Mouse (Mus musculus): ENCODE results near the gene Gpr87. TPM values are rescaled to one million over a fixed set of nuclear protein-coding genes. Genes with fewer than 3 reads are reported as not detected.

Gpr87 gene
- total RNA-seq, 2 experiments from 2014 or later = not detected

- no peak for DNase-seq (ENCODE audit: low spot score in 2 of 2)
- 0 out of 2 replicates have a peak, but pooled peaks have one; percentile 13 for TF ChIP-seq CTCF (conservative IDR thresholded peaks at IDR 0.05)
- H3K4me3 ChIP-seq = peak overlapping the region; percentile 9; the same call in 1 of the 2 replicates
- peak overlapping the region; percentile 7; the same call in 1 of the 2 replicates for H3K27ac ChIP-seq
Observed at GRCm38 (mm10) chr3:59210089-59210488, 15.2 kb upstream of the Gpr87 start.

DNA sequence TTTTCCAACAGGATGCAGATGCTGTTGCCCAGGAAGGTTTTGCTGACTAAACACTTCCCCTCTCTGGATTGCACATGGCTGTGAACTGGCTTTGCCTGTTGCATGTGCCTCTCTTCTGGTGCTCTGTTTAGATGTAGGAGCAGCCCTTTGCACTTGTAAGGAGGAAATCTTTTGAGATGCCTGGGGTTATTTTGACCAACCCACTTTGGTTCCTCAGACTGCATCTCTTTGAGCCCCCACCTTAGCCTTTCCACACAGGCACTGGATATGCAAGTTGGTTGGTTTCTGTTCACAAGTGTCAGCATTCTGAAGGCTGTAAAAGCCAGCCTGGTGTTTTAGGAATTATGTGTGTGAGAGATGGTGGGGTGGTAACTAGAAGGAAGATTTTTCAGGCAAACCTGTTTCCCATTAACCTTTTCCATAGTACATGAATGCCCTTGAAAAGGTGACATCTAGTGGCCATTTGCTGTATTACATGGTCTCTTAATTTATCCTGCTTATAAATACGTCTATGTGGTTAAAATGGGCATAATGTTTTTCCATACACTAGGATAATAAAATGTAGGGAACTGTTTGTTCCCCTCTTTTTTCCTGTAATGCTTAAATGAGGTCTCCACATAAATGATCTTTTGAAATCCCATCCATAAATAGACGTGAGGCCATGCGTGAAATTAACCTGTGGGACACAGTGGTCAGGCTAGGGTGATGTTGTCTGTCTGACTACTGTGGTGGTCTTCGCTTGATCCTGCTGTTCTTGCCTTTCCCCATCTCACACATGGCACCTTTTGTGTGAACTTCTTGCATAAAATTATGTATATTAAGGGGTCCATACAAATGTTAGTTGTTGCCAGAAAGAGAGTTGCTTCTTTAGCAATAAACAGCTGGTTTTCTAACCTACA is 14.0 kb upstream of the Gpr87 start:
- DNase-seq (ENCODE audit: low spot score in 2 of 2) = peak; percentile 48 to 72
- TF ChIP-seq CTCF (conservative IDR thresholded peaks at IDR 0.05) = peak; percentile 98
- Histone ChIP-seq H3K4me3 (no peak overlapping the region; the same call in 1 of the 2 replicates), H3K27ac (peak overlapping the region; percentile 53)

- TF ChIP-seq CTCF (conservative IDR thresholded peaks at IDR 0.05) = no peak
Observed at GRCm38 (mm10) chr3:59205941-59206340, 11.0 kb upstream of the Gpr87 start.

GRCm38 (mm10) chr3:59204719-59205503 is 10.0 kb upstream of the Gpr87 start:
- H3K27ac ChIP-seq = no peak overlapping the region
- no peak for TF ChIP-seq CTCF (conservative IDR thresholded peaks at IDR 0.05)
- DNase-seq (ENCODE audit: low spot score in 2 of 2) = no peak
- no peak overlapping the region for H3K4me3 ChIP-seq

More at GRCm38 (mm10) chr3:59205941-59206340, 11.0 kb upstream of the Gpr87 start:
- no peak overlapping the region for H3K4me3 ChIP-seq
- no peak for DNase-seq (ENCODE audit: low spot score in 2 of 2)
- H3K27ac ChIP-seq = no peak overlapping the region

- TF ChIP-seq CTCF (conservative IDR thresholded peaks at IDR 0.05) = no peak
- H3K27ac ChIP-seq = no peak overlapping the region
- H3K4me3 ChIP-seq = no peak overlapping the region
- DNase-seq (ENCODE audit: low spot score in 2 of 2) = no peak
Observed at GRCm38 (mm10) chr3:59203802-59204520, 9.1 kb upstream of the Gpr87 start.

DNA sequence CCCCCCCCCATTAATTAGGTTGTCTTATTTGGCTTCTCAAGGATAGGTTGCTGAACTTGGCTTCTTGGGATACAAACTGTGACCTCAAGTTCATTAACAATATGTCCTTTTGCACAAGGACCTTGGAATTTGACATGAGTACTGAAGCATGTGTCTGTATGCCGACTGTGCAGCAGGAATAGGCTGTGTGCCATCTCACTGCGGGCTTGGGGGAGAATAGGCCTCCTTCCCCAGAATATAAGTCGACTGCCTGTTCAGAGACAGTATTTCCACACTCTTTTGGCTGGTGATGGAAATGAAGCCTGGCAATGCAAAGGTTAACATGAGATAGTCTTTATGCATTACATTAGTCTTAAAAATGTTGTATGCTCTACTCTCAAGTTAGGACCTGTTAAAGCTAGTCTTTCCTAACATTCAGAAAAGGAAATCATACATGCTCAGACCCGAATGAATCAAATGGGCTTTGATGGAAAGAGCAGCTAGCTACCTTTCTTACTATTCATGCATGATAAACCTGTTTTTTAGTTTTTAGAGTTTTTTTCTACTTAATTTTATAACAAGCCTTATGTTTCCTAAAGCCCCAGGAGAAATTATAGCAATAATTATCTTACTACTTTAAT is 2.5 kb upstream of the Gpr87 start:
- no peak overlapping the region for H3K4me3 ChIP-seq
- TF ChIP-seq CTCF (conservative IDR thresholded peaks at IDR 0.05) = no peak
- no peak for DNase-seq (ENCODE audit: low spot score in 2 of 2)
- H3K27ac ChIP-seq = no peak overlapping the region

DNA sequence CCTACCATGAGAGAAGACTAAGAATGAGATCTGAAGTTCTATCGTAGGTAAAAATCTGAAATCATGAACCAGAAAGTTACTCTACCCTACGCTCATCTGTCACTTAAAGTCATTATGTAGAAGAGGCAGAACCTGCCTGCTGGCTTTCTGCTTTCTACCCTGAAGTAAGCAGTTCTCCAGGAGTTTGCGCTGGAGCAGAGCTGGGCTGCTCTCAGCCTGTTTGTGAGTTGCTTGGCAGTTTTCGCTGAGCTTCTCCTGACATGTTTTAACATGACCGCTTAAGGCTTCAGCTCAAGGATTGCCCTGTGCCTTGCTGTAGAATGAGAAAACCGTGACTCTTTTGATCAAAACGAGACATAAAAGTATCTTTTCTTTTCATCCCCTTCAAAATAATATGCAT is 805 bp downstream of the Gpr87 start:
- no peak for DNase-seq (ENCODE audit: low spot score in 2 of 2)
- no peak for TF ChIP-seq CTCF (conservative IDR thresholded peaks at IDR 0.05)
- no peak overlapping the region for H3K27ac ChIP-seq

GRCm38 (mm10) chr3:59191674-59192073 is 3.2 kb downstream of the Gpr87 start:
- Histone ChIP-seq H3K27ac (no peak overlapping the region), H3K4me3 (no peak overlapping the region)
- TF ChIP-seq CTCF (conservative IDR thresholded peaks at IDR 0.05) = no peak
- DNase-seq (ENCODE audit: low spot score in 2 of 2) = no peak

More for the DNA sequence above, 805 bp downstream of the Gpr87 start:
- no peak overlapping the region for H3K4me3 ChIP-seq

DNA sequence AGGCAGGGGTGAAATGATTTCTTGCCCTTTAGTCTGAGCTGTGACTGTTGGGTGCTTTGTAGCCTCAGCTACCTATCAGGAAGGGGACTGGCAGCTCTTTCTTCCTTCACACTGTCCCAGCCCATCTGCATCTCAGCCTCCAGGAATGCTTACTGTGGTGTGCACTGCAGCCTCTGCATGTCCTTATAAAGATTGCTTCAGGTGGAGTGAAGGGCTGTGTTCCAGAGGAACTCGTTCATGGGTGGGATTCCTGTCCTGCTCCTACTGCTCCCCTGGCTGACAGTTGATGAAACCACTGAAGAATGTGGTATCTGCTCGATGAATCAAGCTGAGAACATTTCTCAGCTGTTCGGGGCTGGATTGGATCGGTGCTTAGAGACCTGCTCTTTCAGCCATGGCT is 7.6 kb downstream of the Gpr87 start:
- H3K4me3 ChIP-seq = no peak overlapping the region
- no peak for TF ChIP-seq CTCF (conservative IDR thresholded peaks at IDR 0.05)
- no peak for DNase-seq (ENCODE audit: low spot score in 2 of 2)
- no peak overlapping the region for H3K27ac ChIP-seq

- Histone ChIP-seq H3K27ac (no peak overlapping the region), H3K4me3 (no peak overlapping the region)
- no peak for DNase-seq (ENCODE audit: low spot score in 2 of 2)
- TF ChIP-seq CTCF (conservative IDR thresholded peaks at IDR 0.05) = no peak
Observed at GRCm38 (mm10) chr3:59185662-59186061, 9.2 kb downstream of the Gpr87 start.

DNA sequence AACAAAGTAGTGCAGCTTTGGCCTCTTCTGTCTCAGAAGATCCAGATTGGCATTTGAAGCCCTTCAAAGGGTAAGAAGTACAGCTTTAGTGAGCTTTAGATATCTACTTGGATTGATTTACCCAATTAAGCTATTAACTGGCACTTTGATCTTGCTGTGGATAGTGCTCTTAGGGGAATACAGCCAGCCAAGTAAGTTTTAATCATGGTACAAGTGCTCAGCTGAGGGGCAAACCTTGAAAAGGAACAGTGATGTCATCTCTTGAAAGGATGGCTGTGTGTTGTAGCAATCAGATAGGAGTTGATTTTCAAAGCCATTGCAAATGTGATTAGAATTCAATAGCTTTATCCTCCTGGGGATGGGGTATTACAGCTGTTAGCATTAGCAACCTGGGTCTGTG is 12.8 kb downstream of the Gpr87 start:
- DNase-seq (ENCODE audit: low spot score in 2 of 2) = no peak
- Histone ChIP-seq H3K27ac (no peak overlapping the region), H3K4me3 (no peak overlapping the region)
- no peak for TF ChIP-seq CTCF (conservative IDR thresholded peaks at IDR 0.05)

DNA sequence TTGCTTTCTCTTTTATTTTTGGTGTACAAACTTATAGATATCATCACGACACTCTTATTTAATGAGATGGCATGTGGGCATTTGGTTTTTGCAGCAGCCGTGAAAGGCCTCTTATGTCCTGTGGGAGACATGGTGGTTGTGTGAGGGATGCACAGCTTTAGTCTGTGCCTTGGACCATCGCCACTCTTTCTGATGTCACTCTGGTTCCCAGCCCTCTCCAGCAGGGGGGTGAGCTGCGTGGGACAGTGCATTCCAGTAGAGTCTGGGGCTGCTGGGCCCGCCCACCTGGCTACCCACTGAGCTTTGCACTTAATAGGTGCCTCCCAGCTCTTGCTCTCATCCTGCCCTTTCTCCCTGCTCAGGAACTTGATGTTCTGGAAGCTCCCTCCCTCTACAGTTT is 13.8 kb downstream of the Gpr87 start:
- no peak overlapping the region for H3K27ac ChIP-seq
- no peak overlapping the region for H3K4me3 ChIP-seq
- TF ChIP-seq CTCF (conservative IDR thresholded peaks at IDR 0.05) = peak; percentile 34
- no peak for DNase-seq (ENCODE audit: low spot score in 2 of 2)

Data from layer of hippocampus, adult 2 months (tissue).